Mouse (Mus musculus): ENCODE measurements around the gene Abca9.

- TF ChIP-seq POLR2A (IDR thresholded peaks at IDR 0.05; ENCODE audit: low read depth, low read length) (no peak), CTCF (conservative IDR thresholded peaks at IDR 0.05; ENCODE audit: insufficient read depth, insufficient read length, low read depth, low read length) (no peak)
Measured at GRCm38 (mm10) chr11:110165409-110165808, 2.6 kb downstream of the Abca9 start.
